Mouse (Mus musculus) c-Kit-positive CD71-positive TER-119-negative erythroid progenitor cells, embryonic 14.5 days (primary cell): ENCODE measurements around the gene Rheb.
"Not testable (repeated sequence)": the region's sequence is repeated elsewhere in the genome, so short reads cannot be mapped to it uniquely, and the experiment has no call there.

ENCODE experiments used
- DNase-seq: peaks from one replicate; pipeline ENCODE4 v3.0.0-alpha.2; 2013; ENCODE audit warnings: low read depth

Gene Rheb

GRCm38 (mm10) chr5:24792961-24793360, 49.5 kb downstream of the Rheb start:
- no peak for DNase-seq

GRCm38 (mm10) chr5:24782957-24783356, 59.5 kb downstream of the Rheb start:
- DNase-seq = no peak

GRCm38 (mm10) chr5:24781048-24781447, 61.4 kb downstream of the Rheb start:
- no peak for DNase-seq

GRCm38 (mm10) chr5:24779881-24780512, 62.4 kb downstream of the Rheb start:
- DNase-seq = peak; percentile 23

GRCm38 (mm10) chr5:24779321-24779720, 63.1 kb downstream of the Rheb start:
- DNase-seq = no peak

GRCm38 (mm10) chr5:24778843-24779140, 63.6 kb downstream of the Rheb start:
- DNase-seq = no peak

GRCm38 (mm10) chr5:24778082-24778842, 64.2 kb downstream of the Rheb start:
- DNase-seq = no peak

GRCm38 (mm10) chr5:24776681-24777080, 65.7 kb downstream of the Rheb start:
- DNase-seq = no peak

GRCm38 (mm10) chr5:24774549-24774948, 67.9 kb downstream of the Rheb start:
- not testable (repeated sequence) for DNase-seq

GRCm38 (mm10) chr5:24757816-24758215, 84.6 kb downstream of the Rheb start, which contains the start of gene Crygn:
Crygn (minus strand) TSS chr5:24758008.
- DNase-seq = no peak

GRCm38 (mm10) chr5:24756931-24757330, 85.5 kb downstream of the Rheb start:
- DNase-seq = no peak
